Mouse (Mus musculus) lung, adult 2 months (tissue): Measurements from ENCODE around the gene Ifnl2.

Experiments used
- CTCF ChIP-seq: fragments of 200-500 bp; IDR thresholded peaks from 2 replicates; pipeline ENCODE4 v1.5.1; 2011; ENCODE audit warnings: mild to moderate bottlenecking, low read length, control low read depth; ENCODE audit not compliant: insufficient read depth
- POLR2A ChIP-seq: fragments of 200-500 bp; IDR thresholded peaks from 2 replicates; pipeline ENCODE4 v1.6.1; 2011; ENCODE audit warnings: low read depth, mild to moderate bottlenecking, control low read depth, low read length, borderline replicate concordance; ENCODE audit errors: extremely low read depth

GRCm38 (mm10) chr7:28482854-28483253 is 27.4 kb downstream of the Ifnl2 start:
- TF ChIP-seq CTCF: no peak
- TF ChIP-seq POLR2A: no peak
